ENCODE assay signal across 8 mouse cellular contexts in genomic region chr9:54980674-54981073, GRCm38 (mm10). TPM values are rescaled to one million over a fixed set of nuclear protein-coding genes. Genes with fewer than 3 reads are reported as not detected.
DNase-seq lines count a peak whose midpoint lies in the region; ATAC-seq and TF ChIP-seq lines count a peak whose summit lies in the region.

Gene Chrna5 (plus strand): TSS chr9:54980880.

- peaks cover 15% of the 10 kb centered on the region; the same call in 1 of the 2 replicates for H3K4me1 ChIP-seq in embryonic facial prominence, embryonic 15.5 days
- peaks cover 6% of the 10 kb centered on the region; the same call in 1 of the 2 replicates for H3K4me1 ChIP-seq in intestine, embryonic 16.5 days (ENCODE audit: control insufficient read depth, insufficient read depth, low read length)
- H3K4me1 ChIP-seq in neural tube, embryonic 14.5 days (ENCODE audit: control insufficient read depth, insufficient read depth, low read length): peaks cover 7% of the 10 kb centered on the region; the same call in 1 of the 2 replicates

- no peaks in the 10 kb centered on the region for H3K9me3 ChIP-seq in embryonic facial prominence, embryonic 15.5 days (replicated peaks)
- no peaks in the 10 kb centered on the region for H3K9me3 ChIP-seq in intestine, embryonic 16.5 days (ENCODE audit: control insufficient read depth, low read length)
- no peaks in the 10 kb centered on the region for H3K9me3 ChIP-seq in neural tube, embryonic 14.5 days (ENCODE audit: control insufficient read depth, low read length)

- H3K9ac ChIP-seq in embryonic facial prominence, embryonic 15.5 days: 0 out of 2 replicates have a peak within 1 kb of the TSS, but pooled peaks have one; percentile 23
- H3K9ac ChIP-seq in intestine, embryonic 16.5 days (ENCODE audit: low read depth, low read length): peak within 1 kb of the TSS; percentile 60
- H3K9ac ChIP-seq in neural tube, embryonic 14.5 days (replicated peaks; ENCODE audit: low read depth, low read length): peak within 1 kb of the TSS; percentile 59

- no peak for TF ChIP-seq CTCF in left cerebral cortex, adult 2 months (IDR thresholded peaks at IDR 0.05)

- WGBS in embryonic facial prominence, embryonic 15.5 days: 47% methylated on average over 8 of the region's 8 CpGs
- WGBS in intestine, embryonic 16.5 days: 63% methylated on average over 8 of the region's 8 CpGs
- WGBS in neural tube, embryonic 14.5 days: 42% methylated on average over 8 of the region's 8 CpGs

- peaks cover 36% of the 10 kb centered on the region for H3K27me3 ChIP-seq in embryonic facial prominence, embryonic 15.5 days
- peaks cover 26% of the 10 kb centered on the region for H3K27me3 ChIP-seq in intestine, embryonic 16.5 days (replicated peaks; ENCODE audit: control insufficient read depth, insufficient read depth, low read length)
- H3K27me3 ChIP-seq in neural tube, embryonic 14.5 days (ENCODE audit: control insufficient read depth, insufficient read depth, low read length): peaks cover 13% of the 10 kb centered on the region

- H3K36me3 ChIP-seq in embryonic facial prominence, embryonic 15.5 days: no peaks in the 10 kb centered on the region
- no peaks in the 10 kb centered on the region for H3K36me3 ChIP-seq in intestine, embryonic 16.5 days (ENCODE audit: control insufficient read depth, insufficient read depth, low read length)
- H3K36me3 ChIP-seq in neural tube, embryonic 14.5 days (ENCODE audit: control insufficient read depth, insufficient read depth, low read length): no peaks in the 10 kb centered on the region

- peak within 1 kb of the TSS; percentile 95 for H3K4me2 ChIP-seq in embryonic facial prominence, embryonic 15.5 days (replicated peaks)
- peak within 1 kb of the TSS; percentile 98 for H3K4me2 ChIP-seq in intestine, embryonic 16.5 days (ENCODE audit: low read depth, low read length)
- H3K4me2 ChIP-seq in neural tube, embryonic 14.5 days (ENCODE audit: low read depth, low read length): peak within 1 kb of the TSS; percentile 78

- ATAC-seq in embryonic facial prominence, embryonic 15.5 days (ENCODE audit: insufficient number of reproducible peaks, low FRiP score, low TSS enrichment, low read depth): no peak
- ATAC-seq in intestine, embryonic 16.5 days: no peak; the same call in 1 of the 2 replicates
- ATAC-seq in neural tube, embryonic 14.5 days (ENCODE audit: low read depth): 0 out of 2 replicates have a peak, but pooled peaks have one; percentile 15

- no peak for DNase-seq in left cerebral cortex, adult 2 months (ENCODE audit: extremely low spot score in 1 of 2, low spot score in 2 of 2)
- DNase-seq in left cerebral cortex, adult 18-20 months (ENCODE audit: low spot score in 2 of 2): no peak
- no peak for DNase-seq in left cerebral cortex, adult 9 months (ENCODE audit: low spot score in 2 of 2)
- DNase-seq in cerebellum, postnatal 25 days: no peak
- DNase-seq in right cerebral cortex, postnatal 25 days: no peak

- peak within 1 kb of the TSS; percentile 44 for H3K4me3 ChIP-seq in left cerebral cortex, adult 2 months
- peak within 1 kb of the TSS; percentile 66 for H3K4me3 ChIP-seq in embryonic facial prominence, embryonic 15.5 days (replicated peaks)
- peak within 1 kb of the TSS; percentile 73 for H3K4me3 ChIP-seq in intestine, embryonic 16.5 days (ENCODE audit: low read length)
- peak within 1 kb of the TSS; percentile 62 for H3K4me3 ChIP-seq in neural tube, embryonic 14.5 days (ENCODE audit: low read depth, low read length)

- H3K27ac ChIP-seq in left cerebral cortex, adult 2 months: no peak within 1 kb of the TSS
- H3K27ac ChIP-seq in embryonic facial prominence, embryonic 15.5 days (replicated peaks): no peak within 1 kb of the TSS
- no peak within 1 kb of the TSS for H3K27ac ChIP-seq in intestine, embryonic 16.5 days (ENCODE audit: low read length)
- H3K27ac ChIP-seq in neural tube, embryonic 14.5 days (ENCODE audit: low read depth, low read length): no peak within 1 kb of the TSS

- intact Hi-C loops in left cerebral cortex, adult 2 months (cut with DNase I): no loop called here

RNA-seq across cellular contexts. Expression of gene Chrna5, which starts in this region (rescaled TPM):
- 1 to 10 TPM; 2.2 to 3.8 TPM for total RNA-seq in left cerebral cortex, adult 2 months (2021)
- total RNA-seq in left cerebral cortex, adult 18-20 months (2021): 1 to 10 TPM; 3.4 to 3.9 TPM
- polyA plus RNA-seq in embryonic facial prominence, embryonic 15.5 days (2015; fragmentation: Nextera tagmentation; extraction: Ambion mirVana): 0.43 and 0.73 TPM in 2 replicates
- polyA plus RNA-seq in intestine, embryonic 16.5 days (2015; fragmentation: Nextera tagmentation; extraction: Ambion mirVana): 0.21 and 0.58 TPM in 2 replicates
- 5.1 TPM in 2 replicates for polyA plus RNA-seq in neural tube, embryonic 14.5 days (2014; fragmentation: Nextera tagmentation; extraction: Ambion mirVana)
